Mouse (Mus musculus) heart, embryonic 11.5 days (tissue): Measurements from ENCODE around the gene Ddx31. TPM values are rescaled to one million over a fixed set of nuclear protein-coding genes. Genes with fewer than 3 reads are reported as not detected.
A peak's percentile ranks its signal among the peaks of the same experiment; 100 is the strongest.

Experiments used
- ATAC-seq: fragments of 200-750 bp; cut with Nextera tagmentation; replicated peaks from 2 replicates; pipeline ENCODE4 v1.8.0; 2017; ENCODE audit warnings: moderate library complexity; ENCODE audit not compliant: insufficient number of reproducible peaks, low FRiP score, low TSS enrichment
- H3K27ac ChIP-seq: fragments of 300-500 bp; sonication (generic); 2 replicates; pipeline ENCODE4 v1.5.1; 2014; ENCODE audit warnings: mild to moderate bottlenecking, low read depth, low read length
- H3K27me3 ChIP-seq: fragments of 300-500 bp; sonication (generic); 2 replicates; pipeline ENCODE4 v1.6.1; 2014; ENCODE audit warnings: mild to moderate bottlenecking, low read length, mixed read lengths; ENCODE audit not compliant: control insufficient read depth, insufficient read depth
- H3K36me3 ChIP-seq: fragments of 300-500 bp; sonication (generic); 2 replicates; pipeline ENCODE4 v1.6.1; 2014; ENCODE audit warnings: mild to moderate bottlenecking, low read length, moderate library complexity, mixed read lengths; ENCODE audit not compliant: control insufficient read depth, insufficient read depth
- H3K4me1 ChIP-seq: fragments of 300-500 bp; sonication (generic); 2 replicates; pipeline ENCODE4 v1.6.1; 2014; ENCODE audit warnings: low read length; ENCODE audit not compliant: control insufficient read depth, insufficient read depth
- H3K4me2 ChIP-seq: fragments of 300-500 bp; sonication (generic); 2 replicates; pipeline ENCODE4 v1.6.1; 2014; ENCODE audit warnings: mild to moderate bottlenecking, moderate library complexity
- H3K4me3 ChIP-seq: fragments of 300-500 bp; sonication (generic); 2 replicates; pipeline ENCODE4 v1.5.1; 2014; ENCODE audit warnings: low read depth, low read length
- H3K9ac ChIP-seq: fragments of 300-500 bp; sonication (generic); 2 replicates; pipeline ENCODE4 v1.6.1; 2014; ENCODE audit warnings: mild to moderate bottlenecking, low read depth, low read length, moderate library complexity
- H3K9me3 ChIP-seq: fragments of 300-500 bp; sonication (generic); replicated peaks from 2 replicates; pipeline ENCODE4 v1.6.1; 2016; ENCODE audit warnings: low read length; ENCODE audit not compliant: control insufficient read depth
- WGBS: fragments of 180-500 bp; shearing (Covaris S2); extraction: QIAGEN DNeasy Blood & Tissue Kit; methylation state at CpG from one replicate; pipeline ENCODE4 v1.1.7; 2014; ENCODE audit not compliant: insufficient replicate concordance; 5-methylcytosine and 5-hydroxymethylcytosine counted together
- polyA plus RNA-seq: library from polyadenylated mRNA; unstranded; fragments of >200 nt; fragmentation: Nextera tagmentation; extraction: Ambion mirVana; gene quantifications from 2 replicates; pipeline ENCODE4 v1.2.1, GENCODE M21; 2014

Ddx31 gene
- polyA plus RNA-seq, 1 experiment from 2014 or later, result 9.1 TPM

DNA sequence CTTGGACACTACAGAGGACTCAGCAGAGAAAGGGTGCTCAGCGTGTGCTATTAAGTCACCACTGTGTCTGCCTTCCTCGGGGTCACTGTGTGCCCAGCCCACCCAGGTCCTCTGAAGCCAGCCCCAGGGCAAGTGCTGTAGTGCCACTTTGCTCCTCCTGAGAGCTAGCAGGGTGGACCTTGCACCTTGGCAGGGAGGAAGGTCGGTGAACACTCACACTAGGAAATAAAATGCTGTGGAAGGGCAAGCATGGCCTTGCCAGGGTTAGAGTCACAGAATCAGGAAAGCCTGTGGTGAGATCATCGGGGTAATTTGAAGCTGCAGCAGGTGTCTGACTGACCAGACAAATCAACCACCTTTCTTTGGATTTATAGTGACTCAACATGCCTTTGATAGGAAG is 65.4 kb downstream of the Ddx31 start:
- H3K9me3 ChIP-seq, result no peaks in the 10 kb centered on the region
- WGBS, result 86% methylated on average over 4 of the region's 4 CpGs
- H3K27me3 ChIP-seq, result peaks cover 50% of the 10 kb centered on the region
- H3K27ac ChIP-seq, result no peak overlapping the region
- no peak overlapping the region for H3K4me3 ChIP-seq
- peaks cover 17% of the 10 kb centered on the region for H3K4me1 ChIP-seq
- H3K36me3 ChIP-seq, result no peaks in the 10 kb centered on the region; the same call in 1 of the 2 replicates
- no peak overlapping the region for H3K4me2 ChIP-seq
- no peak overlapping the region for H3K9ac ChIP-seq
- no peak for ATAC-seq

DNA sequence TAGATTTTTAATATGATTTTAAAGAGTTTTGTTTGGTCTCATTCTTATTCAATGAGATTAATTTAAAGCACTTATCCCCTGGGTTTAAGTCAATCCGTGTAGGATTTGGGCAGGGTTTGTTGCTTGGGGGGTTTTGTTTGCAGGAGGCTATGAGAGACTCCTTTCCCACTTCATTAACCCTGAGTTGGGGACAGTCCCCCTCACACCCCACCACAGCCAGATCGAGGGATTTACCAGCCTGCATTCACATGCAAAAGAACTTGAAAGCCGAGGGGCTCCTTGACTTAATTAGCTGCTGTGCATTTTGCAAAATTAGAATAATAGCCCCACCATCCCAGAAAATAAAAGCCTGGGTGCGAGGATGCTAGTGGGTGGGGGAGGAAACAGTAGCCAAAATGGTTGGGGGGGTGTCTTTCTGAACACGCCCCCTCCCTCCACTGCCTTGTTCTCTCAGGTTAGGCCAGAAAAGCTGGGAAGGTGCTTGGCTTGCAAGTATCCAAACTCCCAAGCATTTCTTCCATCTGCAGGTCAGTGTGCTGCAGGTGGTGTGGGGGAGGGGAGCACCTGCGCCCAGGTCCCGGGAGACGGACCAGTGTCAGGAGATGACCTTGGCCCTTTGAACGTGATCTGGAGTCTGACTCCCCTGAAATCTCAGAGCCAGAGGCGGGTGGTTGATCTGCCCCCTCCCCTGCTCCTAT is 67.6 kb downstream of the Ddx31 start:
- Histone ChIP-seq H3K27ac (no peak overlapping the region), H3K27me3 (peaks cover 72% of the 10 kb centered on the region), H3K9me3 (no peaks in the 10 kb centered on the region), H3K9ac (no peak overlapping the region), H3K4me3 (peak overlapping the region; percentile 26), H3K36me3 (no peaks in the 10 kb centered on the region; the same call in 1 of the 2 replicates), H3K4me2 (peak overlapping the region; percentile 61), H3K4me1 (peaks cover 17% of the 10 kb centered on the region)
- no peak for ATAC-seq
- WGBS, result 7% methylated on average over 10 of the region's 10 CpGs

DNA sequence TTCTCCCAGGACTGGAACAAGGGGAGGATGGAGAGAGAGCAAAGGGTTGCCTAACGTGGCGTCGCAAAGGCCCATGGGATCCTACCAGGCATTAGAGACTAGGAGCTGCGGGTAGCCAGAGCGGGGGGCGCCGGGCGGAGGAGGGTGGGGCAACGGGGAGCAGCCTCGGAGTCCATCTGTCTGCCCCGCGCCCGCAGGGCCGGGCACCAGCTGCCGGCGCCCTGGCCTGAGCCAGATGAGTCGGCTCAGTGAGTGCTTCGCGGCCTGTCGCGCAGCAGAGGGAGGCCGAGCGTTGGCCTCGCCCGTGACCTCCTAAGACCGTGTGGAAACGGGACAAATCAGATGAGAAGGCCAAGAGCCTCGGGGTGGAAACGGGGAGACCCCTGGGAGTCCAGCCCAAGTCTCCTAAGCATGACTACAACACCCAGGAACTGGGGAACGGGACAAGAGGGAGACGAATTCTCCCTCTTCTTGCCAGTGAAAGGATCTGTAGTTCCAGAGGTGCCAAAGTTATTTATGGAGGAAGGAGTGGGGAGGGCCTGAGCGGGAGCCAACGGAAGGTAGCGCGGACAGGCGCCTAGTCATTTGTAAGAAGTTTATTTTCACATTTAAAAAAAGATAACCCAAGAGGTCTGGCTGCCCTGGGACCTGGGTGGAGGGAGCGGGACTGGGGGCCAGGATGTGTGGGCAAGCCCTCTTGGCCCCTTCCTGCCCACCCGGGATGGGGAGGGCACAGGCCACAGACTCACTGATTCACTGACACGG is 68.4 kb downstream of the Ddx31 start:
- no peak overlapping the region for H3K27ac ChIP-seq
- ATAC-seq, result no peak
- H3K4me2 ChIP-seq, result peak overlapping the region; percentile 61
- H3K4me1 ChIP-seq, result peaks cover 17% of the 10 kb centered on the region
- 1% methylated on average over 39 of the region's 39 CpGs for WGBS
- 0 out of 2 replicates have a peak overlapping the region, but pooled peaks have one; percentile 12 for H3K9ac ChIP-seq
- H3K9me3 ChIP-seq, result no peaks in the 10 kb centered on the region
- no peaks in the 10 kb centered on the region for H3K36me3 ChIP-seq
- H3K4me3 ChIP-seq, result peak overlapping the region; percentile 26
- H3K27me3 ChIP-seq, result peaks cover 79% of the 10 kb centered on the region

DNA sequence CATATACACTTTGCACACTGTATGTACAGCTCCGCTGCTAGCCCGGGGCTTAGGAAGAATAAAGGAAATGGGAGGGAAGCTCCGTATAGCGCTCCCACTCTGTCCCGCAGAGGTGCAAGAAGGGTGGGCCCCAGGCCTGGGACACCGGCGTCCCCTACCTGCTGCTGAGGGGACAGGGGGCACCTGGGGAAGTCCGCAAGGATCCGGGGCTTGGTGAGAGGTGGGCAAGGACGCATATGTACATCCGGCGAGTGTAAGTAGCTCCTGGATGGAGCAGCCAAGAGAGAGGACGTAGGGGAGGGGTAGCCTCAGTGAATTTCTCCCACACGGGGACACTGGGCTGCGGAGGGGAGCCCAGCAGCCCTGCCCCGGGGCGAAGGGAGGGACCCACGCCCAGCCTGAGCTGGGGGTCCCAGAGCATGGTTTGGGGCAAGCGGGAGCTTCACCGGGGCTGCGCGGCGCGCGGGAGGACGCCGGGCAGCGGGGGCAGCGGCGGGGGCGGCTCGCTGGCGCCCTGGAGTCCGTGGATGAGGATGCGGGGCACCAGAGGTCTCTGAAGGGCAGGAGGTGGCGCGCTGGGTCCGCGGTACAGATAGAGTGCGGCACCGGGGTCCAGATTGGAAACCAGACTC is 69.1 kb downstream of the Ddx31 start:
- no peak overlapping the region for H3K9ac ChIP-seq
- H3K27ac ChIP-seq, result no peak overlapping the region

DNA sequence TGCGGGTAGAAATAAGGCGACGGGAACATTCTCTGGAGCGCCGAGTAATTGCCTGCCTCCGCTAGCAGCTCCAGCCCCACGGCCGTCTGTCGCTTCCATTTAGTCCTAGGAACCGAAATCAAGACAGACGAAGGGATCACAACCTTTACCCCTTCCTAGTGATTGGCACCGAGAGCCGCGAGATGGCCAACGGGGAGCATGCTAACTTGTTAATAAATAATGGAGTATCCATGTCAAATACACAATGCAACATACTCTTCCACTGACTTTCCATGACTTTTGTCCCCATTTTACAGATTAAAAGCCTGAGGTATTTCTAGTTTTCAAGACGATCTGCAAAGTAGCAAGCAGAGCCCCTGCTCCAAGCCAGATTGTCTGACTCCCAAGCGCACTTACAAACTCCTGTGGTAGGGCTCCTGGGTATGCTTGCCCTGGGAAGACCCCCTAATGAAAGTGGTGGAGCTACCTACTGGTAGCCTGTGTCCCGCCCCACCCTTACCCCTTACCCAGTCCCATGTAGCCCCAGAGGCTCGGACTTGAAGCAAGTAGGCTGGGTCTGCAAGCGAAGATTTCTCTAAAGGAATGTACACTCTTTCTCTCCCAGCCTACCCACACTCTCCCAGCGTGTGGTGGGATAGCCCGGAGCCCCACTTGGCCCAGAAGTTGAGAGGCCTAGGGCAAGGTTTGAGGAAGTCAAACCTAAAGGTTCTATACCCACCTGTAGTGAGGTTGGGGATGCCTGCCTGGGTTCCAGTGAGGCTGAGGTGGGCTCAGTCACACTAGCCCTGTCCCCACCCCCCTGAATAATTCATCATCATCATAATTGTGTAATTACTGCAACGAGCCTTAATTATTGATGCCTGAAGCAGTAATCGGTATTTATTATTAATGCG is 69.9 kb downstream of the Ddx31 start:
- no peaks in the 10 kb centered on the region for H3K9me3 ChIP-seq
- no peak for ATAC-seq
- no peak overlapping the region for H3K27ac ChIP-seq
- no peak overlapping the region for H3K4me2 ChIP-seq
- H3K4me3 ChIP-seq, result no peak overlapping the region
- 9% methylated on average over 25 of the region's 25 CpGs for WGBS
- peaks cover 17% of the 10 kb centered on the region for H3K4me1 ChIP-seq
- no peaks in the 10 kb centered on the region for H3K36me3 ChIP-seq
- peaks cover 94% of the 10 kb centered on the region for H3K27me3 ChIP-seq
- H3K9ac ChIP-seq, result no peak overlapping the region

More for the DNA sequence above, 69.1 kb downstream of the Ddx31 start:
- Histone ChIP-seq H3K4me1 (peaks cover 17% of the 10 kb centered on the region), H3K4me3 (peak overlapping the region; percentile 26), H3K36me3 (no peaks in the 10 kb centered on the region), H3K4me2 (peak overlapping the region; percentile 61), H3K27me3 (peaks cover 86% of the 10 kb centered on the region), H3K9me3 (no peaks in the 10 kb centered on the region)
- WGBS, result 2% methylated on average over 40 of the region's 41 CpGs
- no peak for ATAC-seq

DNA sequence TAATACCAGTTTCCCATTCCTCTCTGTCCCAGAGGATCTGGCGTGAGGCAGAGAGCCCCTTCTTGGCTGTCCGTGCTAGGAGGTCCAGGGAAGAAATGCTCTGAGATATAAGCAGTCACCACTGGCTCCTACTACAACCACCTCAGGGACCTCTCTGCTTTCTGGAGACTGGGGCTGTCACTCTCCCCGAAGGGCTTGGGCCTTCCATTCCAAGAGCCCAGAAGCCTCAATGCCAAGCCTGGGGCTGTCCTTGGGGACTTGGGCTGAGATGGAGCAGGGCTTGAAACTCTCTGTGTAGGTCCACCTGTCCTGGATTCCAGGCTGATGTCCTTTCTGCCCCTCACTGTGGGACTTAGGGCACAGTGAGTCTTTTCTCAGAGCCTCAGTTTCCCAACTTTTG is 70.7 kb downstream of the Ddx31 start:
- Histone ChIP-seq H3K27me3 (peaks cover 98% of the 10 kb centered on the region), H3K9me3 (no peaks in the 10 kb centered on the region), H3K9ac (no peak overlapping the region), H3K4me1 (peaks cover 17% of the 10 kb centered on the region), H3K4me3 (no peak overlapping the region), H3K36me3 (no peaks in the 10 kb centered on the region), H3K4me2 (no peak overlapping the region), H3K27ac (no peak overlapping the region)
- ATAC-seq, result no peak
- 2% methylated on average over 3 of the region's 3 CpGs for WGBS

DNA sequence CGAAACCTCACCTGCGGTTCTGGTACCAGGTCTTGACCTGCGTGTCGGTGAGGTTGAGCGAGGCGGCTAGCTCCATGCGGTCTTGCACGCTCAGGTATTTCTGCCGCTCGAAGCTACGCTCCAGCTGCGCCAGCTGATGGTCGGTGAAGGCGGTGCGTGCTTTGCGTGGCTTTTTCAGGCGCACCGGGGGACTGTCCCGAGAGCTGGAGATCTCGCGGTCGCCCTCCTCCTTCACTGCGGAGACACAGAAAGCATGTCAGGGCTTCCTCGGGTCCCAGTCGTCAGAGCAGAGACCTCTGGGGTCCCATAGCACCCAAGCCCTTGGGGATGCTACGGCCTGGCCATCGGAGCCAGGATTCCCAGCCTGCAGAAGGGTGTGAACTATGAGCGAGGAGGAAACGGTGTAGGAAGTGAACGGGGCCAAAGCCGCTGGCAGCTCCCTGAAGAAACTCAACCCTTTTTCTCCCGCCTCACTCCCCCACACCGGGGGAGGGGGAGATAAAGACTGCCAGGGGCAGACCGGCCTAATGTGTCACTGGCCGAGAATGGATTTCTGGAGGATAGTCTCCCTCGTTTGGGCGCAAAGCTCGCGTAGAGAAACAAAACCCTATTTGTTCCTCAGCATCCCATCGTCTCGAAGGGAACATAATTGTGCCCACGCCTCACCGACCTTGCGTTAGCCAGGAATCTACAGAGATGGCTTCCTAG is 71.3 kb downstream of the Ddx31 start:
- no peak overlapping the region for H3K27ac ChIP-seq
- H3K27me3 ChIP-seq, result peaks cover 98% of the 10 kb centered on the region
- 0 out of 2 replicates have a peak overlapping the region, but pooled peaks have one; percentile 4 for H3K4me2 ChIP-seq
- H3K4me3 ChIP-seq, result no peak overlapping the region
- no peaks in the 10 kb centered on the region for H3K36me3 ChIP-seq
- no peak overlapping the region for H3K9ac ChIP-seq
- ATAC-seq, result no peak
- peaks cover 17% of the 10 kb centered on the region for H3K4me1 ChIP-seq
- 2% methylated on average over 44 of the region's 44 CpGs for WGBS
- no peaks in the 10 kb centered on the region for H3K9me3 ChIP-seq
